Comparison of ENCODE assay signal across 15 mouse cellular contexts in genomic region chr3:53992993-53993392, GRCm38 (mm10).
"Had no signal": no experiment of that assay in that cellular context is flagged by ENCODE, and none has a peak within 500 bp of the region (broad histone marks: within the 10 kb centered on the region; RNA-seq: fewer than 3 reads in every experiment).

No protein-coding gene starts in this region.

- H3K27me3 ChIP-seq: limb, embryonic 12.5 days; neural tube, embryonic 13.5 days had no signal

- H3K4me1 ChIP-seq: limb, embryonic 12.5 days had no signal

- H3K36me3 ChIP-seq: limb, embryonic 12.5 days; neural tube, embryonic 13.5 days had no signal

- DNase-seq: kidney, adult 11 months; kidney, adult 9 months; kidney, postnatal 10 days; liver; lung, adult 2 months; lung, postnatal 36 days; midbrain, embryonic 14.5 days; right cerebral cortex, postnatal 4 days; spleen, adult 18-20 months; thymus, postnatal 25 days had no signal

- ATAC-seq: lung, postnatal 0 days had no signal

- H3K4me3 ChIP-seq: limb, embryonic 12.5 days; neural tube, embryonic 13.5 days had no signal

- H3K27ac ChIP-seq: limb, embryonic 12.5 days; liver, embryonic 14.5 days; neural tube, embryonic 13.5 days; stomach, postnatal 0 days had no signal

- H3K9ac ChIP-seq: limb, embryonic 12.5 days; liver, embryonic 14.5 days; neural tube, embryonic 13.5 days had no signal

- H3K4me2 ChIP-seq: limb, embryonic 12.5 days; neural tube, embryonic 13.5 days had no signal

- H3K9me3 ChIP-seq: limb, embryonic 12.5 days; neural tube, embryonic 13.5 days had no signal
